Mouse (Mus musculus): ENCODE data around the gene Gm6583.

Gene Gm6583

GRCm38 (mm10) chr5:112368666-112369065 is 12.8 kb upstream of the Gm6583 start:
- no peak for DNase-seq (ENCODE audit: extremely low read depth, low read depth)

GRCm38 (mm10) chr5:112367929-112368328 is 12.1 kb upstream of the Gm6583 start:
- no peak for DNase-seq (ENCODE audit: extremely low read depth, low read depth)

GRCm38 (mm10) chr5:112367338-112367737 is 11.5 kb upstream of the Gm6583 start:
- DNase-seq (ENCODE audit: extremely low read depth, low read depth) = no peak

GRCm38 (mm10) chr5:112366879-112367278 is 11.0 kb upstream of the Gm6583 start:
- no peak for DNase-seq (ENCODE audit: extremely low read depth, low read depth)

- no peak for DNase-seq (ENCODE audit: extremely low read depth, low read depth)
Measured at GRCm38 (mm10) chr5:112364184-112364797, 8.5 kb upstream of the Gm6583 start.

GRCm38 (mm10) chr5:112360077-112360476 is 4.2 kb upstream of the Gm6583 start:
- no peak for DNase-seq (ENCODE audit: extremely low read depth, low read depth)

- DNase-seq (ENCODE audit: extremely low read depth, low read depth) = peak; percentile 96
Measured at GRCm38 (mm10) chr5:112359520-112359919, 3.7 kb upstream of the Gm6583 start.

- no peak for DNase-seq (ENCODE audit: extremely low read depth, low read depth)
Measured at GRCm38 (mm10) chr5:112356322-112356721, 489 bp upstream of the Gm6583 start.

GRCm38 (mm10) chr5:112355493-112355892 is 340 bp downstream of the Gm6583 start:
- no peak for DNase-seq (ENCODE audit: extremely low read depth, low read depth)

- DNase-seq (ENCODE audit: extremely low read depth, low read depth) = no peak
Measured at GRCm38 (mm10) chr5:112349169-112349568, 6.7 kb downstream of the Gm6583 start.

GRCm38 (mm10) chr5:112346211-112346965 is 9.4 kb downstream of the Gm6583 start:
- DNase-seq (ENCODE audit: extremely low read depth, low read depth) = no peak

- no peak for DNase-seq (ENCODE audit: extremely low read depth, low read depth)
Measured at GRCm38 (mm10) chr5:112344092-112344960, 11.5 kb downstream of the Gm6583 start.

GRCm38 (mm10) chr5:112343205-112343595 is 12.6 kb downstream of the Gm6583 start:
- DNase-seq (ENCODE audit: extremely low read depth, low read depth) = no peak

GRCm38 (mm10) chr5:112342463-112343204 is 13.2 kb downstream of the Gm6583 start, which contains the start of the genes Srrd and Hps4:
Gene Srrd (minus strand): TSS chr5:112343040.
Gene Hps4 (plus strand): TSS chr5:112343083.
- DNase-seq (ENCODE audit: extremely low read depth, low read depth) = no peak

- no peak for DNase-seq (ENCODE audit: extremely low read depth, low read depth)
Measured at GRCm38 (mm10) chr5:112339215-112339614, 16.6 kb downstream of the Gm6583 start.

GRCm38 (mm10) chr5:112337004-112337403 is 18.8 kb downstream of the Gm6583 start:
- no peak for DNase-seq (ENCODE audit: extremely low read depth, low read depth)

- DNase-seq (ENCODE audit: extremely low read depth, low read depth) = no peak
Measured at GRCm38 (mm10) chr5:112335473-112335872, 20.4 kb downstream of the Gm6583 start.

- no peak for DNase-seq (ENCODE audit: extremely low read depth, low read depth)
Measured at GRCm38 (mm10) chr5:112329805-112330564, 25.8 kb downstream of the Gm6583 start.

- no peak for DNase-seq (ENCODE audit: extremely low read depth, low read depth)
Measured at GRCm38 (mm10) chr5:112327854-112328253, 28.0 kb downstream of the Gm6583 start.

- no peak for DNase-seq (ENCODE audit: extremely low read depth, low read depth)
Measured at GRCm38 (mm10) chr5:112326446-112327009, 29.3 kb downstream of the Gm6583 start.

All from MEL-GATA-1-ER (cell line).